Comparison of ENCODE assay signal across 10 mouse cellular contexts in genomic region chr7:30419561-30420499, GRCm38 (mm10). TPM values are rescaled to one million over a fixed set of nuclear protein-coding genes. Genes with fewer than 3 reads are reported as not detected.
A peak's percentile ranks its signal among the peaks of the same experiment; 100 is the strongest.
DNase-seq lines count a peak whose midpoint lies in the region; ATAC-seq and TF ChIP-seq lines count a peak whose summit lies in the region.
"Had no signal": no experiment of that assay in that cellular context is flagged by ENCODE, and none has a peak within 500 bp of the region (broad histone marks: within the 10 kb centered on the region; RNA-seq: fewer than 3 reads in every experiment).

Gene Hcst (minus strand): TSS chr7:30419854.

- WGBS in intestine, postnatal 0 days = 60% methylated on average over 10 of the region's 10 CpGs
- 71% methylated on average over 10 of the region's 10 CpGs for WGBS in intestine, embryonic 15.5 days
- 78% methylated on average over 10 of the region's 10 CpGs for WGBS in hindbrain, embryonic 11.5 days

- H3K9me3 ChIP-seq in intestine, postnatal 0 days (ENCODE audit: control insufficient read depth) = no peaks in the 10 kb centered on the region
- H3K9me3 ChIP-seq in intestine, embryonic 15.5 days = no peaks in the 10 kb centered on the region
- H3K9me3 ChIP-seq in hindbrain, embryonic 11.5 days (ENCODE audit: control insufficient read depth, low read length) = no peaks in the 10 kb centered on the region

- 0 out of 2 replicates have a peak, but pooled peaks have one; percentile 8 for TF ChIP-seq CTCF in intestine, postnatal 0 days (IDR thresholded peaks at IDR 0.05; ENCODE audit: low read depth)

- H3K9ac ChIP-seq in intestine, postnatal 0 days (ENCODE audit: low read depth, low read length) = no peak within 1 kb of the TSS
- H3K9ac ChIP-seq in intestine, embryonic 15.5 days = no peak within 1 kb of the TSS
- no peak within 1 kb of the TSS for H3K9ac ChIP-seq in hindbrain, embryonic 11.5 days (ENCODE audit: low read depth, low read length)

- H3K4me3 ChIP-seq in intestine, postnatal 0 days (ENCODE audit: low read depth, low read length) = no peak within 1 kb of the TSS
- H3K4me3 ChIP-seq in intestine, embryonic 15.5 days (replicated peaks) = no peak within 1 kb of the TSS
- H3K4me3 ChIP-seq in hindbrain, embryonic 11.5 days (ENCODE audit: low read depth, low read length) = no peak within 1 kb of the TSS
- H3K4me3 ChIP-seq: myocyte had no signal

- no peak for ATAC-seq in intestine, postnatal 0 days
- ATAC-seq in intestine, embryonic 15.5 days = no peak
- peak; percentile 39 for ATAC-seq in common myeloid progenitor, adult 5-6 weeks (replicated peaks; ENCODE audit: low read depth, poor library complexity, severe bottlenecking)
- ATAC-seq in hindbrain, embryonic 11.5 days (ENCODE audit: low FRiP score) = no peak

- H3K36me3 ChIP-seq in intestine, postnatal 0 days (ENCODE audit: control insufficient read depth, insufficient read depth) = peaks cover 6% of the 10 kb centered on the region; the same call in 1 of the 2 replicates
- H3K36me3 ChIP-seq in intestine, embryonic 15.5 days = no peaks in the 10 kb centered on the region
- no peaks in the 10 kb centered on the region for H3K36me3 ChIP-seq in hindbrain, embryonic 11.5 days (ENCODE audit: control insufficient read depth, insufficient read depth, low read length)

- peaks cover 5% of the 10 kb centered on the region; the same call in 1 of the 2 replicates for H3K4me1 ChIP-seq in intestine, postnatal 0 days (replicated peaks; ENCODE audit: control insufficient read depth, insufficient read depth, low read length)
- peaks cover 13% of the 10 kb centered on the region; the same call in 1 of the 2 replicates for H3K4me1 ChIP-seq in intestine, embryonic 15.5 days (replicated peaks)
- no peaks in the 10 kb centered on the region; the same call in 1 of the 2 replicates for H3K4me1 ChIP-seq in hindbrain, embryonic 11.5 days (replicated peaks; ENCODE audit: control insufficient read depth, insufficient read depth, low read length)

- DNase-seq in lung, postnatal 36 days = peak; percentile 53
- DNase-seq in thymus, postnatal 0 days (ENCODE audit: low spot score) = peak; percentile 73
- no peak for DNase-seq in adipocyte (ENCODE audit: low spot score)
- no peak for DNase-seq in frontal cortex, adult 2 months (ENCODE audit: extremely low spot score in 1 of 2, low spot score in 1 of 2)
- DNase-seq in hindbrain, embryonic 11.5 days (ENCODE audit: low spot score) = no peak
- DNase-seq: layer of hippocampus, adult 9-11 months had no signal

- H3K4me2 ChIP-seq in intestine, postnatal 0 days (replicated peaks; ENCODE audit: low read depth) = no peak within 1 kb of the TSS
- H3K4me2 ChIP-seq in intestine, embryonic 15.5 days (replicated peaks) = no peak within 1 kb of the TSS
- H3K4me2 ChIP-seq in hindbrain, embryonic 11.5 days (replicated peaks; ENCODE audit: low read depth, low read length) = no peak within 1 kb of the TSS

- no peak within 1 kb of the TSS for H3K27ac ChIP-seq in intestine, postnatal 0 days (ENCODE audit: low read depth, low read length)
- no peak within 1 kb of the TSS for H3K27ac ChIP-seq in intestine, embryonic 15.5 days
- no peak within 1 kb of the TSS for H3K27ac ChIP-seq in hindbrain, embryonic 11.5 days (ENCODE audit: low read depth, low read length)

- no peaks in the 10 kb centered on the region for H3K27me3 ChIP-seq in intestine, postnatal 0 days (replicated peaks; ENCODE audit: control insufficient read depth, insufficient read depth, low read length)
- no peaks in the 10 kb centered on the region for H3K27me3 ChIP-seq in intestine, embryonic 15.5 days (replicated peaks)
- H3K27me3 ChIP-seq in hindbrain, embryonic 11.5 days (ENCODE audit: control insufficient read depth, insufficient read depth, low read length) = 0 out of 2 replicates have a peak, but pooled peaks cover 2% of the 10 kb centered on the region

RNA-seq across cellular contexts. Expression of gene Hcst, which starts in this region (rescaled TPM):
- 4.0 and 5.9 TPM in 2 replicates for polyA plus RNA-seq in intestine, postnatal 0 days (2015; fragmentation: Nextera tagmentation; extraction: Ambion mirVana)
- polyA plus RNA-seq in intestine, embryonic 15.5 days (2015; fragmentation: Nextera tagmentation; extraction: Ambion mirVana) = 2.2 and 2.5 TPM in 2 replicates
- total RNA-seq in common myeloid progenitor, adult 5-6 weeks (2017) = 9.4 and 11.9 TPM in 2 replicates
- polyA plus RNA-seq in thymus, postnatal 0 days (2015; fragmentation: Nextera tagmentation; extraction: Ambion mirVana) = 110 and 139 TPM in 2 replicates
- polyA plus RNA-seq in frontal cortex, adult 2 months (2012; rRNA removed) = 1.5 and 2.2 TPM in 2 replicates
- polyA plus RNA-seq in hindbrain, embryonic 11.5 days (2014; fragmentation: Nextera tagmentation; extraction: Ambion mirVana) = 0.39 and 0.62 TPM in 2 replicates
- polyA plus RNA-seq: myocyte had no signal

Comparison
In these comparisons a context has a peak if more than half of its experiments do, and no peak if none do; other contexts are left out.
1. RNA of gene Hcst (polyA plus RNA-seq): 110 to 139 TPM in thymus, postnatal 0 days; 4.0 to 5.9 TPM in intestine, postnatal 0 days, 2.2 to 2.5 TPM in intestine, embryonic 15.5 days, 1.5 to 2.2 TPM in frontal cortex, adult 2 months and 0.39 to 0.62 TPM in hindbrain, embryonic 11.5 days; every median in the first group is over 10 times any median in the second.
2. DNase-seq: peak in lung, postnatal 36 days (single experiment) and thymus, postnatal 0 days (single experiment); none in adipocyte (single experiment), frontal cortex, adult 2 months (0 of 2) and hindbrain, embryonic 11.5 days (single experiment).